Mouse (Mus musculus) small intestine, adult 2 months (tissue): ENCODE measurements around the gene Phlda2.

Experiments used
- CTCF ChIP-seq: fragments of 200-500 bp; IDR thresholded peaks from 2 replicates; pipeline ENCODE4 v1.5.1; 2012; ENCODE audit warnings: low read depth, mild to moderate bottlenecking, control low read depth, inconsistent platforms, low read length, moderate library complexity, mixed read lengths; ENCODE audit not compliant: insufficient replicate concordance, insufficient read length; ENCODE audit errors: extremely low read depth
- POLR2A ChIP-seq: fragments of 200-500 bp; IDR thresholded peaks from 2 replicates; pipeline ENCODE4 v1.6.1; 2012; ENCODE audit warnings: low read depth, mild to moderate bottlenecking, control low read depth, inconsistent platforms, low read length, moderate library complexity

GRCm38 (mm10) chr7:143509566-143509965 lies 6.6 kb upstream of the Phlda2 start:
- TF ChIP-seq CTCF: no peak
- no peak for TF ChIP-seq POLR2A
